In the genomic region with DNA sequence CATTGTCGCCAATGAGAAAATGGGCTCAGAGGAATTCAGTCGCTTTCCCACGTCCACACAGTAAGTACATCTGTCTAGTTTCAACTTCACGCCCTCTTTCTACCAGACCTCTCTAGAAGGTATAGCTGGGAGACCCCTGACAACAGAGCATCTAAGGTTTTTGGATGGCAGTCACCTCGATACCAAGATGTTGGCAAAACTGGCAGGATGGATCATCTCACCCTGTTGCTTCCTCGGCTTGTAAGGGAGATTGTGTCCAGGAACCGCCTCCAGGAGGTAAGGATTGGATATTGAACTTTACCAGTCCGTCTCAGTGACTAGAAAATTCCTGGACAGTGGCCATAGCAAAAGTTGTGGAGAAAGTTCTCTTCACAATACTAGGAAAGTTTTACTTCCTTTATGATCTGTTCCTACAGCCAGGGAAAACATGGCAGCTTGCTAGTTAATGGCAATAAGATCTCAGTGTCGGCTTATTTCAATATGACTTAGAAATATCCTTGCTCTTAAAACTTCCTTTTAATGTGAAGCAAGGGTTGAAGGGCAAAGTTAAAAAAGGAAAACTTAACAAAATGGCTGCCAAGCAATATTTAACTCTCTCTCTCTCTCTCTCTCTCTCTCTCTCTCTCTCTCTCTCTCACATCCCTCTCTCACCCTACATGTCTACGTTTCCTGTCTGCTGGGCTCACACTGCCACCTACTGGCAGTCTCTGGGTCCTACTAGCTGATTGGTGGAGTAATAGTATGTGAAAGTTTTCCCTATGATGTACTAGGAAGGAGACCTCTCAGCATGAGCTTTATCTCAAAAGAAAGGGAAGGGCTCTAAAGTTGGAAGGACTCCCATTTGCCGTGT, we compare ENCODE assay signal across 8 mouse cellular contexts. TPM values are rescaled to one million over a fixed set of nuclear protein-coding genes. Genes with fewer than 3 reads are reported as not detected.
DNase-seq lines count a peak whose midpoint lies in the region; ATAC-seq and TF ChIP-seq lines count a peak whose summit lies in the region.

No protein-coding gene starts in this region.

- H3K36me3 ChIP-seq in heart, embryonic 11.5 days (ENCODE audit: control insufficient read depth, insufficient read depth, low read length): no peaks in the 10 kb centered on the region
- peaks cover 7% of the 10 kb centered on the region; the same call in 1 of the 2 replicates for H3K36me3 ChIP-seq in kidney, embryonic 15.5 days
- H3K36me3 ChIP-seq in limb, embryonic 15.5 days: no peaks in the 10 kb centered on the region

- peak; percentile 63 for ATAC-seq in erythroid progenitor cell, adult 5-6 weeks (replicated peaks; ENCODE audit: low FRiP score, poor library complexity, severe bottlenecking)
- no peak for ATAC-seq in heart, embryonic 11.5 days (replicated peaks; ENCODE audit: insufficient number of reproducible peaks, low FRiP score, low TSS enrichment)
- 0 out of 2 replicates have a peak, but pooled peaks have one; percentile 37 for ATAC-seq in kidney, embryonic 15.5 days (replicated peaks; ENCODE audit: low FRiP score)
- ATAC-seq in limb, embryonic 15.5 days (ENCODE audit: insufficient number of reproducible peaks, low FRiP score, low TSS enrichment, low read depth): 0 out of 2 replicates have a peak, but pooled peaks have one; percentile 53

- no peaks in the 10 kb centered on the region for H3K9me3 ChIP-seq in heart, embryonic 11.5 days (replicated peaks; ENCODE audit: control insufficient read depth, low read length)
- H3K9me3 ChIP-seq in kidney, embryonic 15.5 days (replicated peaks): no peaks in the 10 kb centered on the region
- H3K9me3 ChIP-seq in limb, embryonic 15.5 days: no peaks in the 10 kb centered on the region

- WGBS in heart, embryonic 11.5 days (ENCODE audit: insufficient replicate concordance): 62% methylated on average over 11 of the region's 11 CpGs
- WGBS in kidney, embryonic 15.5 days: 62% methylated on average over 11 of the region's 11 CpGs
- WGBS in limb, embryonic 15.5 days: 63% methylated on average over 11 of the region's 11 CpGs

- peaks cover 26% of the 10 kb centered on the region for H3K4me1 ChIP-seq in bone marrow macrophage, adult 2 months (ENCODE audit: control insufficient read depth, insufficient read depth, low read length)
- H3K4me1 ChIP-seq in heart, embryonic 11.5 days (ENCODE audit: control insufficient read depth, insufficient read depth, low read length): peaks cover 11% of the 10 kb centered on the region
- H3K4me1 ChIP-seq in kidney, embryonic 15.5 days: peaks cover 27% of the 10 kb centered on the region
- H3K4me1 ChIP-seq in limb, embryonic 15.5 days: peaks cover 21% of the 10 kb centered on the region

- no peaks in the 10 kb centered on the region for H3K27me3 ChIP-seq in heart, embryonic 11.5 days (ENCODE audit: control insufficient read depth, insufficient read depth, low read length)
- no peaks in the 10 kb centered on the region for H3K27me3 ChIP-seq in kidney, embryonic 15.5 days
- H3K27me3 ChIP-seq in limb, embryonic 15.5 days: no peaks in the 10 kb centered on the region

- TF ChIP-seq CTCF in bone marrow macrophage, adult 2 months (IDR thresholded peaks at IDR 0.05; ENCODE audit: low read depth, low read length): peak; percentile 53

- no peak overlapping the region for H3K4me3 ChIP-seq in bone marrow macrophage, adult 2 months (ENCODE audit: insufficient read depth, low read length)
- no peak overlapping the region for H3K4me3 ChIP-seq in heart, embryonic 11.5 days (ENCODE audit: low read depth, low read length)
- no peak overlapping the region for H3K4me3 ChIP-seq in kidney, embryonic 15.5 days (replicated peaks)
- no peak overlapping the region for H3K4me3 ChIP-seq in limb, embryonic 15.5 days

- peak overlapping the region; percentile 12; the same call in 1 of the 2 replicates for H3K4me2 ChIP-seq in heart, embryonic 11.5 days
- no peak overlapping the region for H3K4me2 ChIP-seq in kidney, embryonic 15.5 days
- H3K4me2 ChIP-seq in limb, embryonic 15.5 days: no peak overlapping the region

- H3K9ac ChIP-seq in heart, embryonic 11.5 days (ENCODE audit: low read depth, low read length): no peak overlapping the region
- no peak overlapping the region for H3K9ac ChIP-seq in kidney, embryonic 15.5 days
- H3K9ac ChIP-seq in limb, embryonic 15.5 days: no peak overlapping the region

- no peak overlapping the region for H3K27ac ChIP-seq in bone marrow macrophage, adult 2 months (ENCODE audit: insufficient read depth, low read depth, low read length)
- H3K27ac ChIP-seq in heart, embryonic 11.5 days (ENCODE audit: low read depth, low read length): no peak overlapping the region
- 0 out of 2 replicates have a peak overlapping the region, but pooled peaks have one; percentile 7 for H3K27ac ChIP-seq in kidney, embryonic 15.5 days
- H3K27ac ChIP-seq in limb, embryonic 15.5 days: peak overlapping the region; percentile 55; the same call in 1 of the 2 replicates

- peak; percentile 89 to 91 for DNase-seq in B cell, adult 2 months
- peak; percentile 37 to 71 for DNase-seq in monocyte, adult 2 months (ENCODE audit: low read depth in 1 of 2, low spot score in 2 of 2)
- peak; percentile 80 to 83 for DNase-seq in spleen, postnatal 36 days (ENCODE audit: low spot score in 2 of 2)

- no peak for TF ChIP-seq POLR2A in bone marrow macrophage, adult 2 months (IDR thresholded peaks at IDR 0.05; ENCODE audit: borderline replicate concordance, low read depth, low read length)

RNA-seq across cellular contexts. Expression of gene Gnai3, which starts 1.7 kb away (rescaled TPM):
- 61.2 and 65.1 TPM in 2 replicates for polyA plus RNA-seq in bone marrow macrophage, adult 2 months (2012; ENCODE audit: insufficient read depth, insufficient read length, missing spikeins)
- total RNA-seq in erythroid progenitor cell, adult 5-6 weeks (2015; ENCODE audit: low replicate concordance): 29.9 and 45.7 TPM in 2 replicates
- 21.7 and 30.0 TPM in 2 replicates for total RNA-seq in erythroid progenitor cell, adult 5-6 weeks (2017; ENCODE audit: low replicate concordance)
- 91.3 and 102 TPM in 2 replicates for polyA plus RNA-seq in heart, embryonic 11.5 days (2014; fragmentation: Nextera tagmentation; extraction: Ambion mirVana)
- 176 TPM in 2 replicates for polyA plus RNA-seq in kidney, embryonic 15.5 days (2015; fragmentation: Nextera tagmentation; extraction: Ambion mirVana)
- polyA plus RNA-seq in limb, embryonic 15.5 days (2015; fragmentation: Nextera tagmentation; extraction: Ambion mirVana): 179 and 183 TPM in 2 replicates

RNA-seq across cellular contexts. Expression of gene Gpr61, which starts 7.1 kb away (rescaled TPM):
- polyA plus RNA-seq in bone marrow macrophage, adult 2 months (2012; ENCODE audit: insufficient read depth, insufficient read length, missing spikeins): not detected in 2 replicates
- not detected in 2 replicates for total RNA-seq in erythroid progenitor cell, adult 5-6 weeks (2015; ENCODE audit: low replicate concordance)
- not detected in 2 replicates for total RNA-seq in erythroid progenitor cell, adult 5-6 weeks (2017; ENCODE audit: low replicate concordance)
- 0.13 and 0.16 TPM in 2 replicates for polyA plus RNA-seq in heart, embryonic 11.5 days (2014; fragmentation: Nextera tagmentation; extraction: Ambion mirVana)
- 0.05 and 0.08 TPM in 2 replicates for polyA plus RNA-seq in kidney, embryonic 15.5 days (2015; fragmentation: Nextera tagmentation; extraction: Ambion mirVana)
- polyA plus RNA-seq in limb, embryonic 15.5 days (2015; fragmentation: Nextera tagmentation; extraction: Ambion mirVana): 0.09 TPM in 2 replicates

RNA-seq across cellular contexts. Expression of gene Amigo1, which starts 38.5 kb away (rescaled TPM):
- polyA plus RNA-seq in bone marrow macrophage, adult 2 months (2012; ENCODE audit: insufficient read depth, insufficient read length, missing spikeins): 3.3 and 5.7 TPM in 2 replicates
- total RNA-seq in erythroid progenitor cell, adult 5-6 weeks (2015; ENCODE audit: low replicate concordance): not detected in 2 replicates
- total RNA-seq in erythroid progenitor cell, adult 5-6 weeks (2017; ENCODE audit: low replicate concordance): 0.38 TPM in 1 of 2 replicates, not detected in the other
- polyA plus RNA-seq in heart, embryonic 11.5 days (2014; fragmentation: Nextera tagmentation; extraction: Ambion mirVana): 1.3 and 1.9 TPM in 2 replicates
- 4.6 and 6.3 TPM in 2 replicates for polyA plus RNA-seq in kidney, embryonic 15.5 days (2015; fragmentation: Nextera tagmentation; extraction: Ambion mirVana)
- polyA plus RNA-seq in limb, embryonic 15.5 days (2015; fragmentation: Nextera tagmentation; extraction: Ambion mirVana): 4.7 and 5.4 TPM in 2 replicates

RNA-seq across cellular contexts. Expression of gene Cyb561d1, which starts 53.4 kb away (rescaled TPM):
- 10.1 and 11.6 TPM in 2 replicates for polyA plus RNA-seq in bone marrow macrophage, adult 2 months (2012; ENCODE audit: insufficient read depth, insufficient read length, missing spikeins)
- 1.4 and 2.1 TPM in 2 replicates for total RNA-seq in erythroid progenitor cell, adult 5-6 weeks (2015; ENCODE audit: low replicate concordance)
- 5.3 TPM in 1 of 2 replicates, not detected in the other for total RNA-seq in erythroid progenitor cell, adult 5-6 weeks (2017; ENCODE audit: low replicate concordance)
- 1.7 and 2.0 TPM in 2 replicates for polyA plus RNA-seq in heart, embryonic 11.5 days (2014; fragmentation: Nextera tagmentation; extraction: Ambion mirVana)
- polyA plus RNA-seq in kidney, embryonic 15.5 days (2015; fragmentation: Nextera tagmentation; extraction: Ambion mirVana): 3.8 TPM in 2 replicates
- 2.4 and 3.1 TPM in 2 replicates for polyA plus RNA-seq in limb, embryonic 15.5 days (2015; fragmentation: Nextera tagmentation; extraction: Ambion mirVana)

RNA-seq across cellular contexts. Expression of gene Gnat2, which starts 55.0 kb away (rescaled TPM):
- not detected in 2 replicates for polyA plus RNA-seq in bone marrow macrophage, adult 2 months (2012; ENCODE audit: insufficient read depth, insufficient read length, missing spikeins)
- total RNA-seq in erythroid progenitor cell, adult 5-6 weeks (2015; ENCODE audit: low replicate concordance): not detected in 2 replicates
- not detected in 2 replicates for total RNA-seq in erythroid progenitor cell, adult 5-6 weeks (2017; ENCODE audit: low replicate concordance)
- polyA plus RNA-seq in heart, embryonic 11.5 days (2014; fragmentation: Nextera tagmentation; extraction: Ambion mirVana): 1.1 and 1.3 TPM in 2 replicates
- polyA plus RNA-seq in kidney, embryonic 15.5 days (2015; fragmentation: Nextera tagmentation; extraction: Ambion mirVana): 0.68 and 1.9 TPM in 2 replicates
- polyA plus RNA-seq in limb, embryonic 15.5 days (2015; fragmentation: Nextera tagmentation; extraction: Ambion mirVana): 0.67 and 0.96 TPM in 2 replicates

Comparison
In these comparisons a context has a peak if more than half of its experiments do, and no peak if none do; other contexts are left out.
1. H3K27ac ChIP-seq: peak in kidney, embryonic 15.5 days (single experiment) and limb, embryonic 15.5 days (single experiment); none in bone marrow macrophage, adult 2 months (single experiment) and heart, embryonic 11.5 days (single experiment).
2. Peak in every context shown above with its lines, with median percentiles within 50 percentile points of each other: DNase-seq.